Mouse (Mus musculus) liver, embryonic 14.5 days (tissue): ENCODE data around the gene Celf5. TPM values are rescaled to one million over a fixed set of nuclear protein-coding genes. Genes with fewer than 3 reads are reported as not detected.
A peak's percentile ranks its signal among the peaks of the same experiment; 100 is the strongest.
"Not testable (repeated sequence)": the region's sequence is repeated elsewhere in the genome, so short reads cannot be mapped to it uniquely, and the experiment has no call there.

Experiments used
- ATAC-seq: fragments of 200-750 bp; cut with Nextera tagmentation; 2 replicates; pipeline ENCODE4 v1.8.0; 2017; ENCODE audit warnings: moderate number of reproducible peaks, mild to moderate bottlenecking, moderate library complexity; ENCODE audit not compliant: insufficient read depth
- DNase-seq, 3 experiments: peaks; one replicate each; pipeline ENCODE4 v3.0.0-alpha.2; 2012 to 2013; ENCODE audit warnings: low read depth in 3 of 3, low spot score in 3 of 3
- H3K27ac ChIP-seq: fragments of 300-500 bp; sonication (generic); 2 replicates; pipeline ENCODE4 v1.5.1; 2014; ENCODE audit warnings: moderate library complexity, mild to moderate bottlenecking, control low read depth, inconsistent platforms
- H3K27me3 ChIP-seq: fragments of 300-500 bp; sonication (generic); 2 replicates; pipeline ENCODE4 v1.6.1; 2014; ENCODE audit warnings: mild to moderate bottlenecking, low read length, moderate library complexity; ENCODE audit not compliant: control insufficient read depth, insufficient read depth
- H3K36me3 ChIP-seq: fragments of 300-500 bp; sonication (generic); replicated peaks from 2 replicates; pipeline ENCODE4 v1.6.1; 2014; ENCODE audit warnings: low read depth; ENCODE audit not compliant: control insufficient read depth, insufficient read depth
- H3K4me1 ChIP-seq, 2 experiments: fragments of 200-500 bp in 1 of 2; fragments of 300-500 bp in 1 of 2; sonication (generic) in 1 of 2; replicated peaks; 2 replicates each; pipeline ENCODE4 v1.6.1; 2012 to 2014; ENCODE audit warnings: antibody characterized with exemption in 1 of 2, inconsistent platforms in 1 of 2, low read length in 1 of 2; ENCODE audit not compliant: control insufficient read depth in 2 of 2, insufficient read depth in 2 of 2
- H3K4me2 ChIP-seq: fragments of 300-500 bp; sonication (generic); 2 replicates; pipeline ENCODE4 v1.6.1; 2014; ENCODE audit warnings: low read depth, mild to moderate bottlenecking, control low read depth, moderate library complexity
- H3K4me3 ChIP-seq, 2 experiments: fragments of 200-500 bp in 1 of 2; fragments of 300-500 bp in 1 of 2; sonication (generic) in 1 of 2; 2 replicates each; pipeline ENCODE4 v1.5.1; 2012 to 2014; ENCODE audit warnings: low read depth in 2 of 2, low read length in 2 of 2, mild to moderate bottlenecking in 2 of 2, control low read depth in 1 of 2, inconsistent platforms in 1 of 2, moderate library complexity in 1 of 2; ENCODE audit not compliant: insufficient read depth in 1 of 2
- H3K9ac ChIP-seq: fragments of 300-500 bp; sonication (generic); replicated peaks from 2 replicates; pipeline ENCODE4 v1.6.1; 2014; ENCODE audit warnings: mild to moderate bottlenecking, control low read depth, moderate library complexity
- H3K9me3 ChIP-seq: fragments of 300-500 bp; sonication (generic); 2 replicates; pipeline ENCODE4 v1.6.1; 2016; ENCODE audit warnings: low read length, mixed read lengths; ENCODE audit not compliant: control insufficient read depth
- CTCF ChIP-seq: IDR thresholded peaks from 2 replicates; pipeline ENCODE4 v1.5.1; 2016; ENCODE audit warnings: antibody characterized with exemption, low read depth, control low read depth
- EP300 ChIP-seq: IDR thresholded peaks from 2 replicates; pipeline ENCODE4 v1.6.1; 2016; ENCODE audit warnings: antibody characterized with exemption, low read depth
- WGBS: fragments of 180-500 bp; shearing (Covaris S2); extraction: QIAGEN DNeasy Blood & Tissue Kit; methylation state at CpG from one replicate; pipeline ENCODE4 v1.1.7; 2014; ENCODE audit not compliant: insufficient replicate concordance; 5-methylcytosine and 5-hydroxymethylcytosine counted together
- polyA plus RNA-seq, 2 experiments: library from polyadenylated mRNA; depleted of rRNA in 1 of 2; stranded (reverse) in 1 of 2; unstranded in 1 of 2; fragments of >200 nt; fragmentation: Nextera tagmentation in 1 of 2; extraction: Ambion mirVana in 1 of 2; gene quantifications; 2 replicates each; pipeline versions ENCODE4 v1.2.1 to v1.2.3; 2012 to 2014

Gene Celf5
- polyA plus RNA-seq, 2 experiments: 0.02 TPM; not detected in 1

- H3K27ac ChIP-seq: no peak overlapping the region
- H3K9ac ChIP-seq: no peak overlapping the region
- TF ChIP-seq CTCF: no peak
- TF ChIP-seq EP300: no peak
- no peak overlapping the region for H3K4me3 ChIP-seq
- no peaks in the 10 kb centered on the region for H3K36me3 ChIP-seq
- 4% methylated on average over 14 of the region's 14 CpGs for WGBS
- peaks cover 55% of the 10 kb centered on the region for H3K27me3 ChIP-seq
- no peak for ATAC-seq
- no peaks in the 10 kb centered on the region for H3K9me3 ChIP-seq
- no peak for DNase-seq
- no peaks in the 10 kb centered on the region; a peak in 1 of 4 replicates for H3K4me1 ChIP-seq
- H3K4me2 ChIP-seq: no peak overlapping the region
Observed at GRCm38 (mm10) chr10:81452947-81453288, 29.6 kb downstream of the Celf5 start.

GRCm38 (mm10) chr10:81452237-81452946 lies 30.1 kb downstream of the Celf5 start:
- no peaks in the 10 kb centered on the region for H3K9me3 ChIP-seq
- 7% methylated on average over 36 of the region's 36 CpGs for WGBS
- no peak overlapping the region for H3K4me2 ChIP-seq
- H3K27ac ChIP-seq: no peak overlapping the region
- DNase-seq (no peak), ATAC-seq (no peak)
- no peak overlapping the region for H3K9ac ChIP-seq
- no peaks in the 10 kb centered on the region; a peak in 1 of 4 replicates for H3K4me1 ChIP-seq
- no peak for TF ChIP-seq CTCF
- no peak for TF ChIP-seq EP300
- no peak overlapping the region for H3K4me3 ChIP-seq
- H3K27me3 ChIP-seq: peaks cover 53% of the 10 kb centered on the region
- H3K36me3 ChIP-seq: no peaks in the 10 kb centered on the region

GRCm38 (mm10) chr10:81451365-81451745 lies 31.2 kb downstream of the Celf5 start:
- DNase-seq (no peak), ATAC-seq (no peak)
- Histone ChIP-seq H3K36me3 (no peaks in the 10 kb centered on the region), H3K9me3 (no peaks in the 10 kb centered on the region), H3K27me3 (peaks cover 51% of the 10 kb centered on the region), H3K9ac (no peak overlapping the region), H3K4me1 (no peaks in the 10 kb centered on the region), H3K4me2 (no peak overlapping the region), H3K27ac (no peak overlapping the region), H3K4me3 (no peak overlapping the region)
- TF ChIP-seq EP300 (no peak), CTCF (no peak)
- WGBS: 37% methylated on average over 6 of the region's 6 CpGs

GRCm38 (mm10) chr10:81450641-81451364 lies 31.7 kb downstream of the Celf5 start:
- Histone ChIP-seq H3K9ac (no peak overlapping the region), H3K9me3 (no peaks in the 10 kb centered on the region), H3K4me3 (no peak overlapping the region), H3K4me2 (no peak overlapping the region), H3K4me1 (no peaks in the 10 kb centered on the region), H3K27ac (no peak overlapping the region), H3K36me3 (no peaks in the 10 kb centered on the region), H3K27me3 (peaks cover 47% of the 10 kb centered on the region)
- TF ChIP-seq CTCF (no peak), EP300 (no peak)
- ATAC-seq: no peak
- no peak for DNase-seq
- 35% methylated on average over 9 of the region's 9 CpGs for WGBS

- WGBS: under 1% methylated on average over 7 of the region's 7 CpGs
- ATAC-seq (peak; percentile 39; the same call in 1 of the 2 replicates), DNase-seq (peak; percentile 59 to 68 (median 64))
- Histone ChIP-seq H3K27me3 (peaks cover 43% of the 10 kb centered on the region), H3K4me1 (no peaks in the 10 kb centered on the region), H3K27ac (no peak overlapping the region), H3K9me3 (no peaks in the 10 kb centered on the region), H3K4me2 (no peak overlapping the region), H3K36me3 (no peaks in the 10 kb centered on the region), H3K9ac (no peak overlapping the region), H3K4me3 (no peak overlapping the region)
- TF ChIP-seq CTCF (peak; percentile 99), EP300 (no peak)
Observed at GRCm38 (mm10) chr10:81450140-81450539, 32.4 kb downstream of the Celf5 start.

GRCm38 (mm10) chr10:81445516-81445915 lies 37.0 kb downstream of the Celf5 start:
- not testable (repeated sequence) for H3K36me3 ChIP-seq, H3K27ac ChIP-seq, H3K4me1 ChIP-seq, H3K4me2 ChIP-seq, DNase-seq, H3K9me3 ChIP-seq, H3K27me3 ChIP-seq, ATAC-seq, H3K9ac ChIP-seq, H3K4me3 ChIP-seq
- WGBS: 22% methylated on average over 2 of the region's 2 CpGs
